Mouse (Mus musculus) heart, adult 2 months (tissue): ENCODE measurements around the gene Iqca.

Experiments used
- EP300 ChIP-seq: fragments of 200-500 bp; IDR thresholded peaks from 2 replicates; pipeline ENCODE4 v1.6.1; 2011; ENCODE audit warnings: low read depth, low read length, control low read depth; ENCODE audit not compliant: insufficient read depth
- POLR2A ChIP-seq: fragments of 200-500 bp; IDR thresholded peaks from 2 replicates; pipeline ENCODE4 v1.6.1; 2011; ENCODE audit warnings: mild to moderate bottlenecking, low read depth, low read length, control low read depth; ENCODE audit not compliant: insufficient read depth

DNA sequence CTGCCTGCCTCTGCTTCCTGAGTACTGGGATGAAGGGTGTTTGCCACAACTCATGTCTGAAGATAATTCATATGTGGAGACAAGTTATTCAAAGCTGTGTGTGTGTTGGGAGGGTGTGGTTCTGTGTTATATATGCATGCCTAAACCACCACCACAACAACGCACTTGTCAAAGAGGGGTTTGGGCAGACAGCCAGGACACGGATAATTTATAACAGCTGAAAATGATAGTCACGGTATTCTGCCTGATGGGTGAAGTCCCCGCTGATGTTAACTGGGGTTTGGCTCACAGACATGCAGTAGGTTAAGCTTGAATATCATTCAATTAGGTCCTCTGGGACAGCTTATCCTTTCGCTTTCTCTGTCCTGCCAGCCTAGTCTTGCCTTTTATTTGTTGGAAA lies 78.4 kb downstream of the Iqca start:
- TF ChIP-seq POLR2A: no peak
- no peak for TF ChIP-seq EP300
